Mouse (Mus musculus): Measurements from ENCODE around the gene Lrrc74a.

Gene Lrrc74a

DNA sequence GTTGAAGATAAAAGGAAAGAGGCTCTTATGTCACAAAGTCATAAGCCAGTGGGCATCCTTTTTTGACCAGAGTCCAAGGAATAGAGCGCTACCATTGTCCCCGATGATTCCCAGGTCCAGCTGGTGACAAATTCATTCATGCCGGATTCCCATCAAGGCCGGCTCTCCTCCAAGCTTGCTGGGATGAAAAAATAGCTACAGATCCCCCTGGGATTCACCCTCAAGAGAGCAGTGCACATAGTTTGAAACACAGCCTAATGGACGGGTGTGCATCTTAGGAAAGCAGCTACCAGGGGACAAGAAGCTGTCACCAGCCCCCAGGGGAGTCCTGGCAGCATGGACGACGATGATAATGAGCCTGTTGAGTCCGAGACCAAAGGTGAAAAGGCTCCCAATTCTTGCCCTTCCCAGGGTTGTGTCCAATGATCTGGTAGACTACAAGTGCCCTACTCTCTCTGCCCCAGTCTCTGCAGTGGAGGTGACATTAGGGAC lies at the start of gene Lrrc74a:
TSS of gene Lrrc74a (plus strand) at position 51 of the 492 bp plus-strand sequence.
- DNase-seq = no peak

DNA sequence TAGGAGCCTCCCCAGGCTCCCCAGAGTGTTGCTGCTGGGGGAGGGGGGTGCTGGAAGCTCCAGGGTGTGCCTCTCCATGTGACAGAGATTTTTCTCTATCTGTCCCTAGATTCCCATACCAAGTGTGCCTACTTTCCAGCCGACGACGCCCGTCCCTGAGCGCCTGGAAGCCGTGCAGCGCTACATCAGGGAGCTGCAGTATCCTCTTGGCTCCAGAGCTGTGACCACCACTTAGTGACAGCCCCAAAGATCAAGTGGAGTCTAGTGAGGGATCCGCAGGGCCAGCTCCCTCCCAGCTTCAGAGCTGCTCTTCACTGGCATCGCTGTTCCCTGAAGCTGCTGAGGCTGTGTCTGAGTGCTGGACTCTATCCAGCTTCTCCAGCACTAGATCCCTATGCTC lies 48.9 kb upstream of the Lrrc74a start:
- peak; percentile 51 for DNase-seq

DNA sequence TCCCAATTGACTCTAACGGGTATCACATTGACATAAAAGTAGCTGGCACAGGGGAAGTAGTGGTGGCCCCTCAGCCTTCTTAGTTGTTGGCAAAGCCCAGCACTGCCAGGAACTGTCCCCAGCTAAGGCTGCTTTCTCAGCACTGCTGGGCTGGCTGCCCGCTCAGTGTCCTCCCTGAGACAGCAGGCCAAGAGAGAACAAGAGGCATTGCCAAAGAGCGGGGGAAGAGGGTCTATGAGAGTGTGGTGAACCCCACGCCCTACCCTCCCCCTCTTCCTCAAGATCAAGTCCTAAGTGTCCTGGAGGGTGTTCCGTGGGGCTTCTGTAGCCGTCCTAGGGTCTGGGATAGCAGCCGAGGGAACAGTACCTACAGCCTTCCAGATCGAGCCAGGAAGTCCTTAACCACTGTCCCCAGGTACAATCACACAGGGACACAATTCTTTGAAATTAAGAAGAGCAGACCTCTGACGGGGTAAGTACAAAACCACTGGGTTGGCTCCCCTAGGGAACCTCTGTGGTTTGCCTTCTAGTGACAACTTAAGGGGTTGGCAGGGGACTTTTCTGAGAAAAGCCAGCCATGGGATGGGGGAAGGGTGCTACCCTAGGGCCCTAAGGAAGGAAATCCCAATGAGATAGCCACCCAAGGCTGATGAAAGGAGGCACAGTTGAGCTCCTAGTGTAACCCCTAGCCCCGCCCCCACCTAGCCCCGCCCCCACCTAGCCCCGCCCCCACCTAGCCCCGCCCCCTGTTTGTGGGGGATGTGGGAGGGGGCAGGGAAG lies 47.4 kb upstream of the Lrrc74a start:
- peak; percentile 81 for DNase-seq

DNA sequence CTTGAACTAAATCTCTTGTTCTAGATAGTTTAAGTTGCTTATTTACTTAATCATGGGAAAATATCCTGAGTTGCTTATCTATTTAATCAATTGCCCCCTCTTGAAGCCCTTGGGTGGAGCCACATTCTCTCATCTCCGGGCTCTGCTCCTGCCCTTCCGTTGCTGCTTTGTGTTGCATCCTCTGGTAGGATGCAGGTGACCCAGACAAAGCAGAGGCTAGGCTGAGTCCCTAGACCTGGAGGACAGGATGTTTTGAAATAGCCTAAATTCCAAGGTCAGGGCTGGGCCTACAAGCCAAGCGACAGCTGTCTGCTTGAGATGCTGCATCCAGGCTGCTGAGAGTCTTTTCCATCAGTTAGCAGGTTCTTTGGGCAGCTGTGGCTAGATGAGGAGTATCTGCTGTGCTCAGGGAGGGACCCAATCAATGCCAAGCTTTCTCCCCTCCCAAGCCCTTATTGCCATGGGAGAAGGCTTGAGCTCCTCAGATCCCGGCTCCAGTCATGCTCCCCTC lies 46.7 kb upstream of the Lrrc74a start:
- no peak for DNase-seq

DNA sequence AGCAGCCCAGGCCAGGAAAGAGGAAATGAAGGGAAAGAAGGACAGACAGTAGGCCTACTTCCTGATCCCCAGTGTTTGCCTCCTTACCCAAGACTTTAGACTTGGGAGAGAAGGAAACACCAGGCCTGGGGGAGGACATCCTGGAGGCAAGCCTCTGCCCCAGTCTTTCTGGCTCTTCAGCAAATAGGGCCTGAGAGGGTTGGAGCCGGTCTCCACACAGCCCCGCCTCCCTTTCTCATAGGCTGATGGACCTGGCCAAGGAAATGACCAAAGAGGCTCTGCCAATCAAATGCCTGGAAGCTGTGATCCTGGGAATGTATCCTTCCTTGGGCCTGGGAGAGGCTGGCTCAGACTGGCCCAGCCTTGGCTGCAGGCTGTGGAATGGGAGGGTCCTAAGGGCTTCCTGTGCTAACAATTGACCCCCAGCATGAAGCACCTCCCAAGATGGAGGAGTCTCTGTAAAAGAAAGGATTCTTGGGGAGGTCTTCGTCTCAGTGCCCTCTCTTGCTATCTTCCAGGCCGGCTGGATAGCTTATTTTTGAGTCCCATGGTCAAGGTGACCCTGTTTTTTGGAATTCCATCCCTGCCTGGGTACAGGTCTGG lies 46.1 kb upstream of the Lrrc74a start:
- no peak for DNase-seq

DNA sequence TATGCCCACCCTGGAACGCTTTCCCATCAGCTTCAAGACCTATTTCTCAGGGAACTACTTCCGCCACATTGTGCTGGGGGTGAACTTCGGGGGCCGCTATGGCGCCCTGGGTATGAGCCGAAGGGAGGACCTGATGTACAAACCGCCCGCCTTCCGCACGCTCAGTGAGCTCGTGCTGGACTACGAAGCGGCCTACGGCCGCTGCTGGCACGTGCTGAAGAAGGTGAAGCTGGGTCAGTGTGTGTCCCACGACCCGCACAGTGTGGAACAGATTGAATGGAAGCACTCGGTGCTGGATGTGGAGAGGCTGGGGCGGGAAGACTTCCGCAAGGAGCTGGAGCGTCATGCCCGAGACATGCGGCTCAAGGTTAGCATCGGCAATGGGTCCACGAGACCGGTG lies 45.3 kb upstream of the Lrrc74a start:
- no peak for DNase-seq

DNA sequence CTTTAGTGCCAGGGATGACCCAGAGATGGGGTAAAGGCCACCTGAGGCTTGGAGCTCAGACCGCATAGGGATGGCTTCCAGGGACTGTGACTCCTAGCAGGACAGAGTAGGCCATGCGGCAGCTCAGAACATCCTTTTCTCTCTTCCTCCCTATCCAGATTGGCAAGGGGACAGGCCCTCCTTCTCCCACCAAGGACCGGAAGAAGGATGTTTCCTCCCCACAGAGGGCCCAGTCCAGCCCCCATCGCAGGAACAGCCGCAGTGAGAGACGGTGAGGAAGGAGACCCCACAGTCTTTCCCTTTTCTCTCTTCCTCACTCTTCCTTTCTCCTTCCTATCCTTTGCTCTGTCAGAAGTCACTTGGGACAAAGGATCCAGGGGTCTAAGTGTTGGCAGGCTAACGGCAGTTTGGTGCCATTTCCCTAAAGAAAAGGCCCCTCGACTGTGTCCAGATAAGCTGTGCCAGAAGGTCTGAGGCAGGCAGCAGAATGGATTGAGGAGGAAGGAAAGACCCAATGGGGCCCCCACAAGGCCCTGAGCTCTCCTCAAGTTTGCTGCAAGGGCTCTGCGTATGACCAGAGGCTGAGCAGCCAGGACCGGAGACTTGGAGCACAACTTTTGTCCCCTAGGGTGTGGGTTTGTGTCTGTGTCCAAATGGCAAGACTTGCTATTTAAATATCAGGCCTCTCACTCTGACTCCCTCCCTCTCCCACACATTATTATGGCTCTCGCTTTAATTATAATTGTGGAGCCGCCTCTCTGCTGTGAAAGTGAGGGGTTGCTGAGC lies 43.3 kb upstream of the Lrrc74a start:
- DNase-seq = no peak

DNA sequence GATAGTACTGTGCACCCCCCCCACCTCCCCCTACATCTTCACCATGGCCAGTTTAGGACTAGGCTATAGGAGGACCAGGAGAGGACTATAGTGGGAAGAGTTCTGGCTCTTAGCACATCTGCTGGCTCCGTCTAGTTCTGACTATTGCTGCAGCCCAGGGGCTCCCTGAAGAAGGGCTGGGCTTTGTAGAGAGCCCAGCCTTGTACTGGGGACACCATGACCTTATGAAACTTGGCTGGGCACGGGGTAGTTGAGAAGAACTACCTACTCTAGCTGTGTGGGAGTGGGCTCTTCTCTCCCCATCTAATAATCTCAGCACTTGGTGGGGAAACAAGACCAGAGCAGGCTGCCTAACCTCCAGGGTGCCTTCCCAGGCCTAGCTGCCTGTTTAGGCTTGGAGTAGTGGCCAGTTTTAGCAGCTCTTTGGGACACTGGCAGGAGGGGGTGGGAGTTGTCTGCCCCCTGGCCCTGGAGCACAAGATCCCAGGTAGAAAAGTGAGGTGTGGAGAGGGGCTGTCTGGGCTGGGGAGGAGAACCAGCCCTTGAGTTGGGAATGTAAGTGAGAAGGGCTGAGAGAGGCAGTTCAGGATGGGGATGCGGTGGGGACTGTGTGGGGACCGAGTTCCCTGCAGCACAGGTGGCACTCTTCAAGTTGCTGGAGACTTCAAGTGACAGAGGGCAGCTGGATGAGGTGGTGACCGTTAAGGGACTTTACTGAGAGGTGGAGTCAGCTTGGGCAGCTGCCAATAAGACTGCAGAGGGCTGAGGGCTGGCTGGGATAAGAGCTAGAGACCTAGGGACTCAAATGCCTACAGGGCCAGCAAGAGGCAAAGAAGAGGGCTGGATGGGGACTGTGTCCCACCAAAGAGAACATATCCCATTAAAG lies 41.5 kb upstream of the Lrrc74a start:
- no peak for DNase-seq

DNA sequence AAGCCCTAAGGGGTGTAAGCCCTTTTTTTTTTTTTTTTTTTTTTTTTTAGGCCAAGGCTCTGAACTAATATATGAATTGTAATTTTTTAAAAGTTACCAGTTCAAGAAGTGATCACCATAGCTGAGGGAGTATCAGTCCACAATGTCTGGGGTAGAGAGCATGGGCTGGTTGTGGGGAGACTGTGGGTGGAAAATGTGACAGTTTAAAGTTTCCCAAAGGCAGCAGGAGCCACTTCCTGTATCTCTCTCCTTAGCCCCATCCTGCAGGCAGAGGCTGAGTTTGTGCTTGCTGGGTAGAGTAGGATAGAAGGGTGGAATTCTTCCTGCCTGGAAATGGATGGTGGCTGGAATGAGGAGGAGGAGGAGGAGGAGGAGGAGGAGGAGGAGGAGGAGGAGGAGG lies 40.8 kb upstream of the Lrrc74a start:
- DNase-seq = no peak

DNA sequence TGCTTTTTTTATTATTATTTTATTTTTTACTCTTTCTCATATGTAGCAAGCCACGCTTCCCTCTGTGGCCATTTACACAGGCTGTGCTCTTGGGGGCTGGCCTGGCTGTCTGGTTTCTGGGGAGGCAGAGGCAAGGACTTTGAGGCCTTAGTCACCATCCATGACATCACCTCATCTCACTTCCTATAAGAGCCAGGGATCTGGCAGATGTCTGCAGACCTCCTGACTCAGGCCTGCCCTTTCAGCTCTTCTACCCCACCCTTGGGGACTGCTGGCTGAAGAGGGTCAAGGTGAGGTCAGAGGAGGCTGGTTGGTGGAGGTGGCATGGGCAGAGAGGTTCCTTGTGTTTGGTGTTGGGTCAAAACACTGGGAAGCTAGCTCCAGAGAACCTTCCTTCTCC lies 39.7 kb upstream of the Lrrc74a start:
- no peak for DNase-seq

DNA sequence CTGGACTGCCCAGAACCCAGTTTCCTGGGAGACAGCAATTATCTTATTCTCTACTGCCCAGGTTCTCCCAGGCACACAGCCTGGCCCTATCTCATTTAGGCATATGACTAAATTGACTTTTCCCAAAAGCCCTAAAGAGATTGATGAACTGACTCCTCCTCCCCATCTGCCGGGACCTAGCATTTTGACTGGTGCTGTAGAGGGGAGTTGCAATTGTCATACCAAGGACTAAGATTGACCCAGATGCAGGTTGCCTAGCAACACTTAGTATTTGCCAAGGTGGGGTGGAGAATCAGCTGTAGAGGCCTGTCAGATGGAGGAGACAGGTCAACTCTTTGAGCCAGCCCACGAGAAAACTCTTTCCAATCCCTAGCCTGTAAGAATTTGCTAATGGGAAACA lies 36.2 kb upstream of the Lrrc74a start:
- DNase-seq = no peak

DNA sequence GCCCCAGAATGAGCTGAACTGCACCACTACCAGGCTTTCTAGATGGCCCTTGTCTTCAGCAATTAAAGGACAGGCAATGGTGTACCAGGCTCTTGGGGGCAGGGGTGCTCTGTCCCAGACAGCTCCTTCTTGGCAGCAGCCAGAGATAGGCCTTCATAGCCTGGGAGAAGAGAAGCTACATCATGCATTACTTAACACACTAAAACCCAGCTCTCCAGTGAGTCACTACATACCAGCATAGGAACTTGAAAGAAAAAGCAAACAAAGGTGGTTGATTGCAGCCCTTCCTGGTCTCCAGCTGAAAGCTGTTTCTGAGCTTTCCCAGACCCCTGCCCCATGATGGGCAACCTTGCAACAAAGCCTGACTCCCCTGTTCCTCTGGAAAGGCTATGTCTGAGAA lies 35.6 kb upstream of the Lrrc74a start:
- DNase-seq = no peak

DNA sequence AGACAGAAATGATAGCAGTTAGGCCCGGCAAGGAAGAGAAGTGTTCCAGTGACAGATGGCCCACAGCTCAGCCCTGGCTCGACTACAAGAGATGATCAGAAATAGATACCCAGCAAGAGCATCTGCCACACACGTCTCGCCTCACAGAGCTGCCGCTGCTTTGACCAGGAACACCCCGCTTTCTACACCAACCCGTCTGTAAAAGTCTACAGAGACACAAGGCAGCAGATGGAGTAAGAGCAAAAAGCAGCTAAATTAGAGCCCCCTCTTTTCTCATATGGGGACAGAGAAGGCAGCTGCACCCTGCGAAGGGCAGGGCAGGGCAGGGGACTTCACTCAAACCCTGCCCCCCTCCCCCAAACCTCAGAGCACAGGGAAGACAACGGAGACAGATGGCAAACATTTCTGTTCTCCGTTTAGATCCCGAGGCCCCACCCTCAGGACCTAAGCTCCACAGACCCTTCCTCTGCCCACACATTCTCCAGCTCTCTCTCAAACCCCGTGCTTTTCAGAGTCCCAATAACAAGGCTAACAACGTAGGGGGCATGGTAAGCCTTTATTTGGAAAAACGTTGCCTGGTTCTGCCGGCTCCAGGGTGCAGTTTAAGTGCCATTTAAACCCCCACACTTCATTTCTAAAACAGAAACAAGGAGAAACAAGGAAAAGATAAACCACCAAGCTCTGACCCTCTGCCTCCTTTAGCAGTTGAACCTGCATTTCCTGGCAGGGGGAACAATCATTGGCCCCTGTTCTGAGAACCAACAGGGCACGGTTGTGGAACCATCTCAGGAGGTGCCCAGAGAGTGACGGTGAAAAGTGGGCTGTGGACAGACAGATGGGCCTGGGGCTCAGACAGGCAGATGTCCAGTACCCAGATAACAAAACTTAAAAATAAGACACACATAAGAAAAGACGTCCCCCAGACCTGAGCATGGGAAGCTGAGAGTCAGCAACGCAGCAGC lies 33.9 kb upstream of the Lrrc74a start:
- peak; percentile 96 for DNase-seq

DNA sequence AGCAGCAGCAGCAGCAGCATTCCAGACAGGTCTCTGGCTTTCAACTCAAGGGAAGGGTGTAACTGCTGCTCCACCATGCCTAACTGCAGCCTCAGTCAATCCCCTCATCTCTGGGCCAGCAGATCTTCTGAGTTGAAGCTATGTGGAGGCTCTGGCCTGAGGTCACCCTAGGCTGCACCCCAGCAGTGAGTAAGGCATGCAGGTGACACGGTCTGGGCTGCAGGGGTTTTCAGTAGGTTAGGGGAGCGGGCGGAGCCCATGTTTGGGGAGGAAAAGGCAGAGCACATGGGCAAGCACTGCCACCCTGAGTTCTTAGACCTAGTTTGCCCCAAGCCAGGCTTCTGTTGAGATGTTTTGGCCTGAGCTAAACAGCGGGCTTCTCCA lies 33.2 kb upstream of the Lrrc74a start:
- peak; percentile 56 for DNase-seq

DNA sequence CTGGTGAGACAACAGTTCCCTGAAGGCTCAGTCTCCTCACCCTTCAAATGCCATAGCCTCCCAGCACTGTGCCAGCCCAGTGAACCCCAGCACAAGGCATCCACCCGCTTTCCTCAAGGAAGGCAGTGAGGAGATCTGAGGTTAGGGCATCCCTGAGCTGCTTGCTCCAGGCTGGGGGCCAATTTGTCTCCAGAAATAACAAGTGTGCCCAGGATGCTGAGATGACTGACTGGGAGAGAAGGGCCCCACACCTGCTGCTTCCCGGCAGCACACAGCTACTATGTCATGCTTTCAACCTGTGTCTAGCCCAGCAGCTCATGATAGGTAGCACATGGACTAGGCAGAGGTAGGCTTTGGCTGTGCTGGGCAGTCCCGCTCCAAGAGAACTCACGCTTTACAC lies 32.7 kb upstream of the Lrrc74a start:
- DNase-seq = peak; percentile 74

DNA sequence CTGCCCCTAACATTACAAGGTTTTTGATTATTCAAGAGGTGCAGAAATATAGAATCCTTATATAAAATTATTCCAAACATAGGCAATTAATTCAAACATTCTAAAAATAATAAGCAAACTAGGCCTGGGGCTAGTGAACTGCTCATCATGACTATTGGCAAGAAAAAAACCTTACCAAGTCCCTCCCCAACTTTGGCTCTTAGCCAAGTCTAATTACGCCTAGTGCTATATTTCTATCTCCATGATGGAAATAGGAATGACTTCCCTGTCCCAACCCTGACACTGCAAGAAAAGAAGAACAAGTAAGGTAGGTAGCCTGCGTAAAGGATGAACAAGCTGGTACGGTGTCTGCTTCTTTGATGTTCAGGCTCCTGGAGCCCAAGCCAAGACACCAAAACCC lies 31.5 kb upstream of the Lrrc74a start:
- no peak for DNase-seq

DNA sequence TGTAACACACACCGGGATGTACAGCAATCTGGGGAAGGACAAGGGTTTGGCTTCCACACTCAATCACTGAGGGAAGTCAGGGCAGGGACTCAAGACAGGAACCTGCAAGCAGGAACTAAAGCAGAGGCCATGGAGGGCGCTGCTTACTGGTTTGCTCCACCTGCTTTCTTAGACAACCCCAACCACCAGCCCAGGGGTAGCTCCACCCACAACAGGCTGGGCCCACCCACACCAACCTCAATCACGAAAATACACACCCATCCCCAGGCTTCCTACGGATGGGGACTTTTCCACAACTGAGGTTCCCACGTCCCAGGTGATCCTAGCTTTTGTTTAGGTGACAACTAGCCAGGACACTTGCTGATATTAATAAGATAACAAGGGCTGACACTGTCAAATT lies 28.3 kb upstream of the Lrrc74a start:
- no peak for DNase-seq

DNA sequence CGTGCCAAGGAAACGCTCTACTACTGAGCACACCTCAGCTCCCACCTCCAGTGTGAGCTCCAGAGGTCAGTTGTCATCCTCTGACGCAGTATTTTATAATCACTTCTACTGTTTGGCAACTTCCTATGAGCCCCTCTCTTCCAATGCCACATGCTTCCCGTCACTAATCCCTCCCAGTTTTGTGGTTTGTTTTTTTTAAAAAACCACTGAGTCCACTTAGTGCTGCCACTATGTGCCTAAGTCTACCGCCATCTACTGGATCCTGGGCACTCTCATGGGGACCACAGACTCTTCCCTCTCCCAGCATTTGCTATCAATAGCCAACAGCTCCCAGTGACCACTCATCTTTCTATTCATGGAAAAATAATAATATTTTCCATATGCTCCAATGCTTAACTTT lies 20.1 kb upstream of the Lrrc74a start:
- no peak for DNase-seq

DNA sequence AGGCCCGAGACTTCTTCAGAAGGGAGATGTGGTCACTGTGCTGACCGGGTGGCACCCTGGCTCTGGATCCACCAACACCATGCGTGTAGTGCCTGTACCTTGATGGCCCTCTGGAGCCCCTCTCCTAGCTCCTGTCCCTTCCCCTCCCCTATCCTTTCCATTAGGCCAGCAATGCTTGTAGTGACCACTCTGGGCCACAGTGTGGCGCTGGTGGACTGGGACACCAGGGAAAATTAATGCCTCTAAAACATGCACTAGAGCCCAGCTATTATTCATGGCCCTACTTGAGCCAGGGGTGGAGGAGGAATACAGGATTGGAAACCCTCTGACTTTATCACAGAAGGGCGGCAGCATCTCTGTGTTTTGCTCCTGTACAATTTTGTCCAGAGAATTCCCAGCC lies 18.8 kb upstream of the Lrrc74a start:
- DNase-seq = peak; percentile 77

DNA sequence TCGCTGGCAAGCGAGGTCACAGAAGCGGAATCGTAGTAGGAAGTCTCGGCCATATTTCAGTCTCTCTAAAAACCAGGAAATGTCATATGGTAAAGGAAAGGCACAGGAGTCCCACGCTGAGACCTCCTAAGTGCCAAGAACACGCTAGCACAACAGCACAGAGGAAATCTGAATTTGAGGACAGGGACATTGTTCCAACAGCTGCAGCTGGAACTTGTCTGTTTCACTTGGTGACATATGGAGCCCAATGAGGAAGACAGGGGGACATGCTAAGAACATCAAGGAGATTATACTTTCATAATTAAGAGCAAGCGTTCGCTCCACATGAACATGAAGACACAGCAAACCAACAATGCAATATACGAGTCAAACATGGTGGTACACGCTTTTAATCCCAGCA lies 17.2 kb upstream of the Lrrc74a start:
- no peak for DNase-seq

DNA sequence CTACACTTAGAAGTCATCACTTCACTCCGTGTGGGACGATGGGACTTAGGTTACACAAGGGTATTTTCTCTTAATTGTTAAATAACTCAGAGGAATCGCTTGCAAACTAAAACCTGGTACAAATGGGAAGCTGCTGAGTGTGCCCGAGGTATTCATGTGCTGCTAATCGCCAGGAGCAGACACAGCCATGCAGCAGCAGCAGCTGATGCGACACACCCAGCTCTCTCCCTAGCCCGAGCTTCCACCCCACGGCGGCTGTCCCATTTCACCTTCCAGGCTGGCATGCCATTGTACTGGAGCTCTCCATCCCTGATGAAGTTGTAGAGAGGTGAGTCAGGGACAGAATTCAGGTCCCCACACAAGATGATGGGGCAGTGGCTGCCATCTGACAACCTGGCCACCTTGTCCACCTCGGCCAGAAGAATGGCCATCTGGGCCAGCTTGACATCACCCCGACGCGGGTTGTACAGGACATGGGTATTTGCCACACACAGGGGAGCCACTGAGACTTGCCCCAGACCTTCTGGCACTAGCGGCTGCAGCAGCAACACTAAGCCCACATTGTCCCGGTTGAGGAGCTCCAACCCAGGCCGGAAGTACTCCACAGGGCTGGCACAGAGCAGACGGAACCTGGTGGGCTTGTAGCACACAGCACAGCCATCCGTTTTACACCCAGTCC lies 14.1 kb upstream of the Lrrc74a start:
- DNase-seq = peak; percentile 87
